Mouse (Mus musculus) liver, embryonic 12.5 days (tissue): Measurements from ENCODE around the gene Rnft2. TPM values are rescaled to one million over a fixed set of nuclear protein-coding genes. Genes with fewer than 3 reads are reported as not detected.

Experiments used
- ATAC-seq: fragments of 200-750 bp; cut with Nextera tagmentation; 2 replicates; pipeline ENCODE4 v1.8.0; 2017; ENCODE audit warnings: moderate number of reproducible peaks, mild to moderate bottlenecking, moderate library complexity
- H3K27ac ChIP-seq: fragments of 300-500 bp; sonication (generic); 2 replicates; pipeline ENCODE4 v1.5.1; 2016; ENCODE audit warnings: mild to moderate bottlenecking
- H3K27me3 ChIP-seq: fragments of 300-500 bp; sonication (generic); replicated peaks from 2 replicates; pipeline ENCODE4 v1.6.1; 2016; ENCODE audit warnings: mild to moderate bottlenecking, moderate library complexity
- H3K36me3 ChIP-seq: fragments of 300-500 bp; sonication (generic); 2 replicates; pipeline ENCODE4 v1.6.1; 2016; ENCODE audit warnings: mild to moderate bottlenecking, moderate library complexity
- H3K4me1 ChIP-seq: fragments of 300-500 bp; sonication (generic); 2 replicates; pipeline ENCODE4 v1.6.1; 2016
- H3K4me2 ChIP-seq: fragments of 300-500 bp; sonication (generic); 2 replicates; pipeline ENCODE4 v1.6.1; 2016; ENCODE audit warnings: mild to moderate bottlenecking, moderate library complexity
- H3K4me3 ChIP-seq: fragments of 300-500 bp; sonication (generic); 2 replicates; pipeline ENCODE4 v1.5.1; 2016; ENCODE audit warnings: mild to moderate bottlenecking, moderate library complexity
- H3K9ac ChIP-seq: fragments of 300-500 bp; sonication (generic); 2 replicates; pipeline ENCODE4 v1.6.1; 2016; ENCODE audit warnings: mild to moderate bottlenecking, moderate library complexity
- H3K9me3 ChIP-seq: fragments of 300-500 bp; sonication (generic); replicated peaks from 2 replicates; pipeline ENCODE4 v1.6.1; 2016; ENCODE audit warnings: mild to moderate bottlenecking, moderate library complexity
- WGBS: fragments of 180-500 bp; shearing (Covaris S2); methylation state at CpG from one replicate; pipeline ENCODE4 v1.1.7; 2016; ENCODE audit not compliant: insufficient replicate concordance; 5-methylcytosine and 5-hydroxymethylcytosine counted together
- polyA plus RNA-seq: library from polyadenylated mRNA; unstranded; fragments of >200 nt; fragmentation: Nextera tagmentation; extraction: Ambion mirVana; gene quantifications from 2 replicates; pipeline ENCODE4 v1.2.1, GENCODE M21; 2016

Rnft2 gene
- polyA plus RNA-seq, 1 experiment from 2014 or later, result 0.52 TPM

GRCm38 (mm10) chr5:118245606-118246308 lies 841 bp upstream of the Rnft2 start:
- ATAC-seq, result no peak
- peak overlapping the region; percentile 62; the same call in 1 of the 2 replicates for H3K9ac ChIP-seq
- H3K27me3 ChIP-seq, result 0 out of 2 replicates have a peak, but pooled peaks cover 6% of the 10 kb centered on the region
- peak overlapping the region; percentile 60 for H3K4me3 ChIP-seq
- peaks cover 32% of the 10 kb centered on the region for H3K4me1 ChIP-seq
- 12% methylated on average over 15 of the region's 15 CpGs for WGBS
- peak overlapping the region; percentile 82 for H3K4me2 ChIP-seq
- H3K27ac ChIP-seq, result no peak overlapping the region
- no peaks in the 10 kb centered on the region for H3K9me3 ChIP-seq
- peaks cover 9% of the 10 kb centered on the region; the same call in 1 of the 2 replicates for H3K36me3 ChIP-seq

GRCm38 (mm10) chr5:118239671-118240070 lies 5.2 kb downstream of the Rnft2 start:
- Histone ChIP-seq H3K27ac (no peak overlapping the region), H3K27me3 (0 out of 2 replicates have a peak, but pooled peaks cover 6% of the 10 kb centered on the region), H3K9ac (no peak overlapping the region), H3K4me1 (peaks cover 8% of the 10 kb centered on the region), H3K36me3 (0 out of 2 replicates have a peak, but pooled peaks cover 4% of the 10 kb centered on the region), H3K4me2 (no peak overlapping the region), H3K9me3 (no peaks in the 10 kb centered on the region), H3K4me3 (no peak overlapping the region)
- 77% methylated on average over 12 of the region's 12 CpGs for WGBS
- no peak for ATAC-seq

GRCm38 (mm10) chr5:118236891-118237290 lies 8.0 kb downstream of the Rnft2 start:
- Histone ChIP-seq H3K9me3 (no peaks in the 10 kb centered on the region), H3K27me3 (peaks cover 6% of the 10 kb centered on the region; the same call in 1 of the 2 replicates), H3K9ac (no peak overlapping the region), H3K4me1 (no peaks in the 10 kb centered on the region), H3K4me3 (no peak overlapping the region), H3K27ac (no peak overlapping the region), H3K36me3 (0 out of 2 replicates have a peak, but pooled peaks cover 4% of the 10 kb centered on the region), H3K4me2 (no peak overlapping the region)
- 58% methylated on average over 12 of the region's 12 CpGs for WGBS
- ATAC-seq, result no peak

- Histone ChIP-seq H3K9ac (no peak overlapping the region), H3K4me2 (no peak overlapping the region), H3K4me1 (no peaks in the 10 kb centered on the region), H3K9me3 (no peaks in the 10 kb centered on the region), H3K27ac (no peak overlapping the region), H3K27me3 (no peaks in the 10 kb centered on the region; the same call in 1 of the 2 replicates), H3K4me3 (no peak overlapping the region), H3K36me3 (no peaks in the 10 kb centered on the region)
- ATAC-seq, result no peak
- WGBS, result 79% methylated on average over 13 of the region's 13 CpGs
Measured at GRCm38 (mm10) chr5:118230071-118230611, 14.8 kb downstream of the Rnft2 start.

- Histone ChIP-seq H3K36me3 (no peaks in the 10 kb centered on the region), H3K9ac (no peak overlapping the region), H3K9me3 (no peaks in the 10 kb centered on the region), H3K4me2 (no peak overlapping the region), H3K27me3 (0 out of 2 replicates have a peak, but pooled peaks cover 11% of the 10 kb centered on the region), H3K27ac (no peak overlapping the region), H3K4me1 (no peaks in the 10 kb centered on the region), H3K4me3 (no peak overlapping the region)
- ATAC-seq, result no peak
- 53% methylated on average over 9 of the region's 9 CpGs for WGBS
Measured at GRCm38 (mm10) chr5:118223142-118223757, 21.7 kb downstream of the Rnft2 start.

GRCm38 (mm10) chr5:118217410-118217809 lies 27.5 kb downstream of the Rnft2 start:
- no peak overlapping the region for H3K4me3 ChIP-seq
- no peak overlapping the region for H3K27ac ChIP-seq
- peaks cover 7% of the 10 kb centered on the region; the same call in 1 of the 2 replicates for H3K4me1 ChIP-seq
- H3K36me3 ChIP-seq, result no peaks in the 10 kb centered on the region
- no peak for ATAC-seq
- H3K9ac ChIP-seq, result no peak overlapping the region
- peaks cover 43% of the 10 kb centered on the region for H3K27me3 ChIP-seq
- no peak overlapping the region for H3K4me2 ChIP-seq
- WGBS, result 53% methylated on average over 6 of the region's 6 CpGs
- no peaks in the 10 kb centered on the region for H3K9me3 ChIP-seq

GRCm38 (mm10) chr5:118214418-118215154 lies 30.3 kb downstream of the Rnft2 start:
- WGBS, result 13% methylated on average over 24 of the region's 24 CpGs
- H3K9ac ChIP-seq, result no peak overlapping the region
- H3K4me3 ChIP-seq, result peak overlapping the region; percentile 19; the same call in 1 of the 2 replicates
- H3K9me3 ChIP-seq, result no peaks in the 10 kb centered on the region
- no peak overlapping the region for H3K27ac ChIP-seq
- peaks cover 32% of the 10 kb centered on the region for H3K27me3 ChIP-seq
- no peak for ATAC-seq
- H3K4me2 ChIP-seq, result peak overlapping the region; percentile 51
- H3K36me3 ChIP-seq, result no peaks in the 10 kb centered on the region
- peaks cover 7% of the 10 kb centered on the region; the same call in 1 of the 2 replicates for H3K4me1 ChIP-seq

GRCm38 (mm10) chr5:118214012-118214411 lies 30.9 kb downstream of the Rnft2 start:
- no peak overlapping the region for H3K9ac ChIP-seq
- no peak for ATAC-seq
- H3K4me2 ChIP-seq, result peak overlapping the region; percentile 51
- WGBS, result 30% methylated on average over 5 of the region's 5 CpGs
- no peaks in the 10 kb centered on the region for H3K36me3 ChIP-seq
- H3K4me3 ChIP-seq, result no peak overlapping the region
- H3K27me3 ChIP-seq, result peaks cover 32% of the 10 kb centered on the region
- no peak overlapping the region for H3K27ac ChIP-seq
- peaks cover 7% of the 10 kb centered on the region; the same call in 1 of the 2 replicates for H3K4me1 ChIP-seq
- no peaks in the 10 kb centered on the region for H3K9me3 ChIP-seq

- ATAC-seq, result no peak
- peaks cover 20% of the 10 kb centered on the region for H3K27me3 ChIP-seq
- no peaks in the 10 kb centered on the region for H3K9me3 ChIP-seq
- H3K27ac ChIP-seq, result no peak overlapping the region
- no peaks in the 10 kb centered on the region for H3K36me3 ChIP-seq
- H3K9ac ChIP-seq, result no peak overlapping the region
- no peak overlapping the region for H3K4me3 ChIP-seq
- no peaks in the 10 kb centered on the region for H3K4me1 ChIP-seq
- WGBS, result 61% methylated on average over 8 of the region's 8 CpGs
- no peak overlapping the region for H3K4me2 ChIP-seq
Measured at GRCm38 (mm10) chr5:118205852-118206251, 39.1 kb downstream of the Rnft2 start.

- H3K27me3 ChIP-seq, result peaks cover 27% of the 10 kb centered on the region
- H3K4me2 ChIP-seq, result no peak overlapping the region
- H3K4me3 ChIP-seq, result no peak overlapping the region
- no peak for ATAC-seq
- no peak overlapping the region for H3K27ac ChIP-seq
- no peaks in the 10 kb centered on the region for H3K4me1 ChIP-seq
- H3K9ac ChIP-seq, result no peak overlapping the region
- no peaks in the 10 kb centered on the region for H3K9me3 ChIP-seq
- 56% methylated on average over 16 of the region's 16 CpGs for WGBS
- no peaks in the 10 kb centered on the region for H3K36me3 ChIP-seq
Measured at GRCm38 (mm10) chr5:118204675-118205440, 40.1 kb downstream of the Rnft2 start.

GRCm38 (mm10) chr5:118199670-118200069 lies 45.2 kb downstream of the Rnft2 start:
- Histone ChIP-seq H3K9ac (no peak overlapping the region), H3K4me3 (no peak overlapping the region), H3K27ac (no peak overlapping the region), H3K27me3 (peaks cover 19% of the 10 kb centered on the region), H3K36me3 (no peaks in the 10 kb centered on the region), H3K4me1 (no peaks in the 10 kb centered on the region), H3K9me3 (no peaks in the 10 kb centered on the region), H3K4me2 (no peak overlapping the region)
- WGBS, result 48% methylated on average over 5 of the region's 5 CpGs
- ATAC-seq, result no peak
